Mouse (Mus musculus): Measurements from ENCODE around the gene Gm10972.
"Not testable (repeated sequence)": the region's sequence is repeated elsewhere in the genome, so short reads cannot be mapped to it uniquely, and the experiment has no call there.

Gene Gm10972

GRCm38 (mm10) chr3:94658740-94659095 is 15.8 kb downstream of the Gm10972 start, which contains the start of gene Tuft1:
TSS of gene Tuft1 (minus strand) at chr3:94658872.
- in situ Hi-C loops (cut with MboI; ENCODE audit: low sequenced_read_pairs), result not testable (repeated sequence)

GRCm38 (mm10) chr3:94659142-94659748 is 16.3 kb downstream of the Gm10972 start:
- in situ Hi-C loops (cut with MboI; ENCODE audit: low sequenced_read_pairs), result not testable (repeated sequence)

- in situ Hi-C loops (cut with MboI; ENCODE audit: low sequenced_read_pairs), result not testable (repeated sequence)
These were observed 17.9 kb downstream of the Gm10972 start for GRCm38 (mm10) chr3:94660841-94661240.

GRCm38 (mm10) chr3:94665060-94665802 is 22.3 kb downstream of the Gm10972 start:
- in situ Hi-C loops (cut with MboI; ENCODE audit: low sequenced_read_pairs), result not testable (repeated sequence)

- in situ Hi-C loops (cut with MboI; ENCODE audit: low sequenced_read_pairs), result not testable (repeated sequence)
These were observed 23.0 kb downstream of the Gm10972 start for GRCm38 (mm10) chr3:94665896-94666295.

- in situ Hi-C loops (cut with MboI; ENCODE audit: low sequenced_read_pairs), result not testable (repeated sequence)
These were observed 32.2 kb downstream of the Gm10972 start for GRCm38 (mm10) chr3:94675101-94675500.

GRCm38 (mm10) chr3:94679351-94679841 is 36.5 kb downstream of the Gm10972 start:
- in situ Hi-C loops (cut with MboI; ENCODE audit: low sequenced_read_pairs), result no loop called here

GRCm38 (mm10) chr3:94680032-94680431 is 37.1 kb downstream of the Gm10972 start:
- in situ Hi-C loops (cut with MboI; ENCODE audit: low sequenced_read_pairs), result not testable (repeated sequence)

GRCm38 (mm10) chr3:94680783-94681182 is 37.9 kb downstream of the Gm10972 start:
- in situ Hi-C loops (cut with MboI; ENCODE audit: low sequenced_read_pairs), result no loop called here

- in situ Hi-C loops (cut with MboI; ENCODE audit: low sequenced_read_pairs), result no loop called here
These were observed 40.7 kb downstream of the Gm10972 start for GRCm38 (mm10) chr3:94683646-94684045.

GRCm38 (mm10) chr3:94685989-94686772 is 43.3 kb downstream of the Gm10972 start:
- in situ Hi-C loops (cut with MboI; ENCODE audit: low sequenced_read_pairs), result not testable (repeated sequence)

- in situ Hi-C loops (cut with MboI; ENCODE audit: low sequenced_read_pairs), result not testable (repeated sequence)
These were observed 45.8 kb downstream of the Gm10972 start for GRCm38 (mm10) chr3:94688698-94689097.

- in situ Hi-C loops (cut with MboI; ENCODE audit: low sequenced_read_pairs), result not testable (repeated sequence)
These were observed 46.3 kb downstream of the Gm10972 start for GRCm38 (mm10) chr3:94689195-94689594.

GRCm38 (mm10) chr3:94690162-94690561 is 47.2 kb downstream of the Gm10972 start:
- in situ Hi-C loops (cut with MboI; ENCODE audit: low sequenced_read_pairs), result not testable (repeated sequence)

- in situ Hi-C loops (cut with MboI; ENCODE audit: low sequenced_read_pairs), result no loop called here
These were observed 47.8 kb downstream of the Gm10972 start for GRCm38 (mm10) chr3:94690616-94691247.

- in situ Hi-C loops (cut with MboI; ENCODE audit: low sequenced_read_pairs), result not testable (repeated sequence)
These were observed 48.8 kb downstream of the Gm10972 start for GRCm38 (mm10) chr3:94691694-94692093.
